Mouse (Mus musculus) heart, postnatal 14 days (tissue): ENCODE measurements around the gene Xab2. TPM values are rescaled to one million over a fixed set of nuclear protein-coding genes. Genes with fewer than 3 reads are reported as not detected.
A peak's percentile ranks its signal among the peaks of the same experiment; 100 is the strongest.

Experiments used
- DNase-seq, 2 experiments: peaks; one replicate each; pipeline ENCODE4 v3.0.0; 2021 to 2022
- intact Hi-C: fragments of 180-260 bp; cut with DNase I; formaldehyde crosslinking; loops from one replicate; pipeline ENCODE4 v1.15.1; 2025
- long read RNA-seq, 2 experiments: library from polyadenylated mRNA; stranded (forward); transcript quantifications; one replicate each; pipeline ENCODE4 v2.0.0; 2021
- total RNA-seq, 2 experiments: library from RNA; stranded (reverse); gene quantifications; 2 replicates each; pipeline ENCODE4 v1.2.3; 2021

The Xab2 gene
- 10 to 100 TPM; 18.4 to 19.3 TPM for total RNA-seq
- long read RNA-seq, experiment 1, transcript Xab2-201 (19 exons, 2,677 nt), result major isoform, 17 of 26 reads
- long read RNA-seq, experiment 1, partial matches to known transcripts, result 6 of 26 reads
- long read RNA-seq, experiment 1, other reads (novel, unspliced or antisense), result 3 of 26 reads
- long read RNA-seq, experiment 2, transcript Xab2-201 (19 exons, 2,677 nt), result major isoform, 21 of 29 reads
- long read RNA-seq, experiment 2, partial matches to known transcripts, result 3 of 29 reads
- long read RNA-seq, experiment 2, other reads (novel, unspliced or antisense), result 5 of 29 reads

- peak; percentile 97 to 99 for DNase-seq
- intact Hi-C loops, result loop anchor here (5.0 to 10.0 kb wide), 2 partner anchors 56 to 157 kb away; partner anchors contain the start of genes Pex11g and Trappc5
Observed at GRCm38 (mm10) chr8:3621199-3621970, at the start of gene Xab2, which contains the start of gene Pet100. TSS of gene Xab2 (minus strand) at chr8:3621316. TSS of gene Pet100 (plus strand) at chr8:3621548.

DNA sequence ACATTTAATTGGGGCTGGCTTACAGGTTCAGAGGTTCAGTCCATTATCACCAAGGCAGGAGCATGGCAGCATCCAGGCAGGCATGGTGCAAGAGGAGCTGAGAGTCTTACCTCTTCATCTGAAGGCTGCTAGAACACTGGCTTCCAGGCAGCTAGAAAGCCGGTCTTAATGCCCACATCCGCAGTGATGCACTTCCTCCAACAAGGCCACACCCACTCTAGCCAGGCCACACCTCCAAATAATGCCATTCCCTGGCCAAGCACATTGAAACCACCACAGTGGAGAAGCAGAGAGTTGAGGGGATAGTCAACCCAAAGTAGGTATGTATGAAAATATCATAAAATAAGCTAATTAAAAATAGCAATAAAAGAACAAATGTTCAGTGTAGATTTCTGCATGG, 49.3 kb upstream of the Xab2 start:
- no peak for DNase-seq
- intact Hi-C loops, result loop anchor here (10.0 kb wide), 2 partner anchors 206 to 316 kb away; partner anchors contain the start of genes A430078G23Rik and Pex11g

GRCm38 (mm10) chr8:3665507-3665906, 44.4 kb upstream of the Xab2 start, which contains the start of gene Mcemp1:
TSS of gene Mcemp1 (plus strand) at chr8:3665754.
- no peak for DNase-seq
- intact Hi-C loops, result no loop called here

GRCm38 (mm10) chr8:3664405-3664804, 43.3 kb upstream of the Xab2 start:
- intact Hi-C loops, result no loop called here
- DNase-seq, result no peak

GRCm38 (mm10) chr8:3660889-3661288, 39.8 kb upstream of the Xab2 start:
- intact Hi-C loops, result no loop called here

GRCm38 (mm10) chr8:3656725-3657381, 35.7 kb upstream of the Xab2 start:
- DNase-seq, result no peak
- intact Hi-C loops, result no loop called here

More at GRCm38 (mm10) chr8:3660889-3661288, 39.8 kb upstream of the Xab2 start:
- no peak for DNase-seq

DNA sequence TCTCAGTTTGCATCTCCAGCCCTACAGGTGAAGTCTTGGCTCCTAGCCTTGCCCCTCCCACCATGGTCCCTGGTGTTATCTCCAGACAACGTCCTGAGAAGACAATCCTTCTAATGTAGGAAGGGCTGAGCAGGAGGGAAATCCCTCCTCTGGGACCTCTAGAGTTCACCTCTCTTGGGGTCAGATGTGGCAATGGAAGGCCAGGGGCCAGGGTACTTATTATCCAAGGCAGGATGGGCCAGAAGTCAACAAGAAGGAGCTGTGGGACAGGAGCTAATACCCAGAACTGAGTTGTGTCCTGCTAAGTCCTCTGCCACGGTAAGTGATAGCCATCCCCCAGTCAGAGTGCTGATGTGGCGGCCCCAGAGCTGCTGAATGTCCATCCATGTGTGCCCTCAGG, 34.4 kb upstream of the Xab2 start, which contains the start of gene Retn:
Gene Retn (plus strand): TSS at position 245 of the 400 bp plus-strand sequence.
- no peak for DNase-seq
- intact Hi-C loops, result no loop called here

DNA sequence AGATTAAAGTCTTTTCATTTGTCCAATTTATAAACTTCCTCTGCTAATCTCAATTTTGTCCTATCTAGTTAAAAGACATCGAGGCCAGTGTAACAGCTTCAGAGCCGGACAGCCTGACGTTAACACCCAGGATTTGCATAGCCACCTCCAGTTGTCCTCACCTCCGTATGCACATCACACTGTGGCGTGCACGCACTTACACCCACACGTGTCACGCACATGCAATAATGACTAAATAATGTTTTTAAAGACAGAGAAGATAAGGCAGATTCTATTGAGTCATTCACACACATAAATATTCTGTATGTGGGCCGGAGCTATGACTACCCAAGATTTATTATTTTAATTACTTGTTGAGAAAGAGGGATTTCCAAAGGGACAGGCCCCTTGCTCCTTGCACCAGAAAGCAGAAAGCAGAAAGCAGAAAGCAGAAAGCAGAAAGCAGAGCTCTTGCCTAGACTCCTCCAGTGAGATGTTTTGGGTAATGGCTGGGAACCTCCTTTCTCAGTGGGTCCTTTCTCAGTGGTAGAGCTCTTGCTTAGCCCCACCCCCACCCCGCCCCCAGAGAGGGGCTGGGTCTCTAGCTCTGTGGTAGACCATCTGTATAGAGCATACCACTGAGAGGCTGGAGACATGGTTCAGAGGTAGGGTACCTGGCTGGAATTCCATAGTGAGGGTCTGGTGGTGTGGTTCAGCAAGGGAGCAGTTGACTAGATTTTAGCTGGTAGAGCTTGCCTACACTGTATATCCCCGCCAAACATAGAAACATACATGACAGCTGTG, 33.8 kb upstream of the Xab2 start:
- DNase-seq, result no peak
- intact Hi-C loops, result no loop called here

DNA sequence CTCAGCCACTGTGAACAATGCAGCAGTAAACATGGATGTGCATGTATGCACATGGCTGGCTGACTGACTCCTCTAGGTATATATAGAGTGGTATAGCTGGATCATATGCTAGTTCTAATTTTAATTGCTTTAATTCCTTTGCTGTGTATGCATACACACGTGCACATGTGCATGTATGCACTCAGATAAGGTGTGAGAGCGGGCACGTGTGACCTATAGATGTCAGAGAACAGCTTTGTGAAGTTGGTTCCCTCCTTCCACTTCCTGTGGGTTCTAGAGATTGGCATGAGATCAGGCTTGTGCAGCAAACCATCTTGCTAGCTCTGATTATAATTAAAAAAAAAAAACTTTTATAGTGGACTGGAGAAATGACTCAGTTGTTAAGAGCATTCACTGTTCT, 31.7 kb upstream of the Xab2 start:
- intact Hi-C loops, result no loop called here
- DNase-seq, result no peak

- no peak for DNase-seq
- intact Hi-C loops, result no loop called here
Observed at GRCm38 (mm10) chr8:3648990-3649389, 27.9 kb upstream of the Xab2 start.

DNA sequence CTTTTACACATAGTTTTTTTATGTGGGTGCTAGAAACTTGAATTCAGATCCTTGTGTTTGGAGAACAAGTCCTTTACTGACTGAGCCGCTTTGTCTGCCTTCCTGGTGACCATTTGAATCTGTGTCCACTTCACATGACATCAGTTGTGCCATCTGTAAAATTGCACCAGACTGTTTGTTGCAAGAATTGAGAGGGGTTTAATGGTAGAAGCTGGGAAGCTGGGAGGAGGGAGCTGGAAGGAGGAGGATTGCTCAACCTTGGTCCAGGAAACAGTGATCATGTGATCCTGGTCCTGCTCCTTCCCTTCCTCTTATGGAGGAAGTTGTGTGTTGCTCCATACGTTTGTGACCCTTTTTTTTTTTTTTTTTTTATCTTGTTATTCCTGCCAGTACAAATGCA, 27.2 kb upstream of the Xab2 start:
- intact Hi-C loops, result no loop called here
- DNase-seq, result no peak

DNA sequence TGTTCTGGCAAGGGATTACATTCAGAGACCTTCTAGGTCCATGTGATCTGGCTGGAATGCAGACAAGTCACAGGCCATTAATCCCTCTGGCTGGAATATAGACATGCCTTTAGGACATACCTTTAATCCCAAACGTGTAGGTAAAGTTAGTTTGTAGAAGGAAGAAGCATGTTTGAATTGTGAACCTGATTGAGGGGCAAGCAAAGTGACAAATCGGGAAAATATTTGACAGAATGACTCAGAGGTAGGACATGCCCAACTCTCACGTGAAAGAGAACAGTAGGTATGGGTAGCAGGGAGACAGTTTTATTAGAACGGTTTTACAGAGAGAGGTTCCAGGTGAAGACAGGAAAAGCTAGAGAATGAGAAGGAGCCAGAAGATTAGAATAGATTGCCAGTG, 26.4 kb upstream of the Xab2 start:
- intact Hi-C loops, result no loop called here

GRCm38 (mm10) chr8:3646824-3647531, 25.9 kb upstream of the Xab2 start:
- intact Hi-C loops, result no loop called here
- no peak for DNase-seq

More for the DNA sequence above, 26.4 kb upstream of the Xab2 start:
- no peak for DNase-seq

GRCm38 (mm10) chr8:3645804-3646203, 24.7 kb upstream of the Xab2 start:
- peak in 1 of 2 experiments; percentile 36 for DNase-seq
- intact Hi-C loops, result no loop called here

- intact Hi-C loops, result no loop called here
- no peak for DNase-seq
Observed at GRCm38 (mm10) chr8:3631478-3631875, 10.4 kb upstream of the Xab2 start.

GRCm38 (mm10) chr8:3630647-3631477, 9.7 kb upstream of the Xab2 start, which contains the start of gene Stxbp2:
TSS of gene Stxbp2 (plus strand) at chr8:3630955.
- intact Hi-C loops, result no loop called here
- DNase-seq, result peak; percentile 45 to 58

- intact Hi-C loops, result loop anchor here (10.0 kb wide), 1 partner anchor 163 kb away; the partner anchor contains the start of gene Pex11g
- DNase-seq, result peak in 1 of 2 experiments; percentile 30
Observed at GRCm38 (mm10) chr8:3628014-3628413, 6.9 kb upstream of the Xab2 start.

GRCm38 (mm10) chr8:3626971-3627370, 5.9 kb upstream of the Xab2 start:
- intact Hi-C loops, result loop anchor here (10.0 kb wide), 1 partner anchor 162 kb away; the partner anchor contains the start of gene Pex11g

More at GRCm38 (mm10) chr8:3626971-3627370, 5.9 kb upstream of the Xab2 start:
- no peak for DNase-seq
